Comparison of ENCODE assay signal across 9 mouse cellular contexts in the genomic region with DNA sequence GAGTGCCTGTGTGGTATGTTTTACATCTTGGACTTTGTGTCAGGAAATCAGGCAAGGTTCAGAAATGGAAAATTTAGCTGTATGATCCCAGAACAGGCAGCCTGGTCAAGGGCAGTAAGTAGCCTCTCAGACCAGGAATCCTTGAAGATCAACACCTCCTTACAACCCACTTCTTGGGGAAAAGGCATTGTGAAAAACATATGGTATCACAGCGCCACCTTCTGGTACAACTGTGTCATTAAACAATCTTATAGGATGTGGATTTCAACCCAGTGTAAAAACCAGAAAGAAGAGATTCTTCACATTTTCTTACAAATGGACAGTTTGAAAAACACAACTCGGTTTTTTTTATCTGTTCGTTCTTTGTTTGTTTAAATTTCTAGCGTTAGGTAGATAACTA.
DNase-seq lines count a peak whose midpoint lies in the region; ATAC-seq and TF ChIP-seq lines count a peak whose summit lies in the region.
"Had no signal": no experiment of that assay in that cellular context is flagged by ENCODE, and none has a peak within 500 bp of the region (broad histone marks: within the 10 kb centered on the region; RNA-seq: fewer than 3 reads in every experiment).

No protein-coding gene starts in this region.

- ATAC-seq in megakaryocyte, adult 5-6 weeks (ENCODE audit: poor library complexity, severe bottlenecking), result peak; percentile 63

- intact Hi-C loops in left cerebral cortex, adult 2 months (cut with DNase I), result loop anchor here (1.0 to 5.0 kb wide), 2 partner anchors 379 to 589 kb away; a partner anchor contains a TSS
- intact Hi-C loops in left cerebral cortex, postnatal 36 days (cut with DNase I), result loop anchor here (1.0 to 10.0 kb wide), 3 partner anchors 39 to 587 kb away; a partner anchor contains a TSS

- peak; percentile 83 for TF ChIP-seq CTCF in left cerebral cortex, adult 2 months (IDR thresholded peaks at IDR 0.05)

- no peak overlapping the region for H3K4me3 ChIP-seq in left cerebral cortex, adult 2 months
- H3K4me3 ChIP-seq: lung, embryonic 15.5 days had no signal

- no peak overlapping the region for H3K27ac ChIP-seq in left cerebral cortex, adult 2 months
- H3K27ac ChIP-seq: lung, embryonic 15.5 days had no signal

- peak; percentile 3 for DNase-seq in cerebellum, adult 11 months
- DNase-seq in cerebellum, adult 9-11 months, result no peak
- peak in 1 of 2 experiments; percentile 46 for DNase-seq in left cerebral cortex, adult 2 months (ENCODE audit: extremely low spot score in 1 of 2, low spot score in 2 of 2)
- no peak for DNase-seq in left cerebral cortex, postnatal 36 days (ENCODE audit: low spot score in 2 of 2)
- peak; percentile 69 for DNase-seq in ZHBTc4 (ENCODE audit: low read depth, low spot score)
- DNase-seq in forelimb bud, embryonic 11.5 days (ENCODE audit: low read depth, low spot score), result peak; percentile 81
- no peak for DNase-seq in spleen, adult 18-20 months

Comparison
In these comparisons a context has a peak if more than half of its experiments do, and no peak if none do; other contexts are left out.
1. DNase-seq: peak in cerebellum, adult 11 months (single experiment), ZHBTc4 (single experiment) and forelimb bud, embryonic 11.5 days (single experiment); none in cerebellum, adult 9-11 months (single experiment), left cerebral cortex, postnatal 36 days (0 of 2) and spleen, adult 18-20 months (0 of 2).